Mouse (Mus musculus) small intestine, adult 2 months (tissue): Measurements from ENCODE around the gene Bri3bp.

Experiments
- CTCF ChIP-seq: fragments of 200-500 bp; IDR thresholded peaks from 2 replicates; pipeline ENCODE4 v1.5.1; 2012; ENCODE audit warnings: low read depth, mild to moderate bottlenecking, control low read depth, inconsistent platforms, low read length, moderate library complexity, mixed read lengths; ENCODE audit not compliant: insufficient replicate concordance, insufficient read length; ENCODE audit errors: extremely low read depth
- POLR2A ChIP-seq: fragments of 200-500 bp; IDR thresholded peaks from 2 replicates; pipeline ENCODE4 v1.6.1; 2012; ENCODE audit warnings: low read depth, mild to moderate bottlenecking, control low read depth, inconsistent platforms, low read length, moderate library complexity

DNA sequence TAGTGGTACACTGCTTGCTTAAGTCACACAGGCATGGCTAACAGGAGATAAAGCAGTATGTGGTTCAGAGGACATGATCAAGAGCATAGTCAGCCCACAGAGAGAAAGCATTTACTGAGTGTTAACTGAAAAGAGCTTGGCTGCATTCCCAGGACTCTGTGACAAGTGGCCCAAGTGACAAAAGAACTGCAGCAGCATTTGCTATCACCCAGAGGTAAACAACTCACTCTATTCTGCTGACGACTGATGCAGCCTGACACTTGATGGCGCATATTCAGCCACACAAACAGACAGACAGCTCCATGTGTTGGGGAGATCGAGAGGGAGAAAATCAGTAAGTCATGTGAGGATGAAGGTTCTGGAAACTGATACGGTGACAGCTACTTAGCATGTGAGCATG lies 27.6 kb upstream of the Bri3bp start:
- TF ChIP-seq CTCF (no peak), POLR2A (no peak)
